ENCODE assay signal across 9 mouse cellular contexts in the genomic region with DNA sequence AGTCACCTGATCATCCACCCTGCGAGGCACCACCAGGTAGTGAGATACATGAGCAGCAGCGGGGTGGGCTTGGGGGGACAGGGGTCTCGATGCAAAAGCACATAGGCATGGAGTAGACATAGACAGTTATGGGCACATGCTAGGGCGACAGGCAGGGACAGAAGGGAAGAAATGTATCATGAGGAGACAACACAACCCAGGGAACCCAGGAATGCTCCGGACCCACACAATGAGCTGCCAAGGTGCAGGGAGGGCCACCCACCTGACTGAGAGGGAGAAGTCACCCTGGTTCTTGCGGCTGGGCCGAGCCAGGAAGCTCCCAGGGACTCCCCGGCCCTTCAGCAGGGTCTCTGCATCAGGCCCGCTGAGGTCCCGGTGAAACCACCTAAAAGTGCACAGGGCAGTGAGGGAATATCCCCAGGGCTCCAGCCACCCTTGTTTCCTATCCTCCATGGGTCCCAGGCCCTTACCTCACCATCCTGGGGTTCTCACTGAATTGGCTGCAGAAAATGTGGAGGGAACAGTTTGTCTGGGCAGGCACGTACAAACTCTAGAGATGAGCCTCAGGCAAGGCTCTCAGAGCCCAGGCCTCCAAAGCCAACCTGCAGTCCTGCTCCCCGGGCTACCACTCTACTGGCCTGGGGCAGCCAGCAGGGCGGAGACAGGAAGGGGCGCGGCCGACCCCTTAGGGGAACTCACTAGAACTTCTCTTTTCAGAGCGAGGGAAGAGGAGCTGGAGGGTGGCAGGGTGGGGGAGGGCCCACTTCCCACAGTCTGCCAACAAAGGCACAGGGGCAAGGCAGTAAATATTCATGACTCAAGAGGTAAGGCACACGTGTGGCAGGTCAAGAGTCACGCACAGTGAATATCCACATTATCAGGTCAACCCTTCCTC. TPM values are rescaled to one million over a fixed set of nuclear protein-coding genes. Genes with fewer than 3 reads are reported as not detected.
DNase-seq lines count a peak whose midpoint lies in the region; ATAC-seq and TF ChIP-seq lines count a peak whose summit lies in the region.
"Had no signal": no experiment of that assay in that cellular context is flagged by ENCODE, and none has a peak within 500 bp of the region (broad histone marks: within the 10 kb centered on the region; RNA-seq: fewer than 3 reads in every experiment).

No protein-coding gene starts in this region.

- H3K4me1 ChIP-seq in hindbrain, embryonic 13.5 days (replicated peaks), result no peaks in the 10 kb centered on the region
- no peaks in the 10 kb centered on the region for H3K4me1 ChIP-seq in hindbrain, embryonic 16.5 days (ENCODE audit: control insufficient read depth, insufficient read depth, low read depth, low read length)
- H3K4me1 ChIP-seq in MEL (ENCODE audit: control insufficient read depth in 1 of 2, insufficient read depth in 2 of 2, low read length in 2 of 2), result peaks cover 14 to 30% of the 10 kb centered on the region in 2 experiments

- H3K27ac ChIP-seq in hindbrain, embryonic 13.5 days, result no peak overlapping the region
- H3K27ac ChIP-seq in hindbrain, embryonic 16.5 days (ENCODE audit: low read depth, low read length), result no peak overlapping the region
- peak overlapping the region; percentile 88 for H3K27ac ChIP-seq in MEL (ENCODE audit: control insufficient read depth, low read depth, low read length)
- H3K27ac ChIP-seq: neural tube, embryonic 13.5 days had no signal

- WGBS in hindbrain, embryonic 13.5 days, result 57% methylated on average over 19 of the region's 19 CpGs
- 53% methylated on average over 19 of the region's 19 CpGs for WGBS in hindbrain, embryonic 16.5 days

- no peaks in the 10 kb centered on the region for H3K9me3 ChIP-seq in hindbrain, embryonic 13.5 days
- H3K9me3 ChIP-seq in hindbrain, embryonic 16.5 days (ENCODE audit: control insufficient read depth, low read length), result no peaks in the 10 kb centered on the region
- no peaks in the 10 kb centered on the region for H3K9me3 ChIP-seq in MEL (replicated peaks; ENCODE audit: insufficient read depth, low read length)
- H3K9me3 ChIP-seq: neural tube, embryonic 13.5 days had no signal

- no peak; the same call in 1 of the 2 replicates for ATAC-seq in hindbrain, embryonic 13.5 days (ENCODE audit: low FRiP score)
- ATAC-seq in hindbrain, embryonic 16.5 days, result no peak

- no peaks in the 10 kb centered on the region for H3K27me3 ChIP-seq in hindbrain, embryonic 13.5 days
- H3K27me3 ChIP-seq in hindbrain, embryonic 16.5 days (replicated peaks; ENCODE audit: control insufficient read depth, insufficient read depth, low read length), result no peaks in the 10 kb centered on the region
- no peaks in the 10 kb centered on the region for H3K27me3 ChIP-seq in MEL (ENCODE audit: control insufficient read depth in 1 of 2, insufficient read depth in 2 of 2, low read length in 2 of 2)
- H3K27me3 ChIP-seq: neural tube, embryonic 13.5 days had no signal

- TF ChIP-seq RAD21 in MEL (IDR thresholded peaks at IDR 0.05; ENCODE audit: low read depth, low read length), result no peak

- peak; percentile 69 to 91 for TF ChIP-seq POLR2A in MEL (IDR thresholded peaks at IDR 0.05; ENCODE audit: control insufficient read depth in 1 of 2, insufficient read depth in 1 of 2, low read depth in 1 of 2, low read length in 2 of 2, poor library complexity in 1 of 2)

- peaks cover 16% of the 10 kb centered on the region for H3K79me2 ChIP-seq in MEL (ENCODE audit: control insufficient read depth, insufficient read depth, low read length, poor library complexity)

- peak; percentile 92 for DNase-seq in MEL (ENCODE audit: low read depth, low spot score)
- DNase-seq in heart, postnatal 14 days, result peak; percentile 41 to 53
- DNase-seq in lung, postnatal 36 days, result peak; percentile 81
- DNase-seq in thymus, postnatal 36 days, result peak; percentile 86 to 90
- no peak for DNase-seq in cerebellum, postnatal 14 days
- DNase-seq in cerebellum, adult 9-10 months, result no peak

- TF ChIP-seq CTCF in MEL (IDR thresholded peaks at IDR 0.05 in 2 of 3, conservative IDR thresholded peaks at IDR 0.05 in 1 of 3; ENCODE audit: control insufficient read depth in 1 of 3, insufficient read depth in 1 of 3, low read depth in 2 of 3, low read length in 3 of 3, poor library complexity in 1 of 3, severe bottlenecking in 1 of 3), result no peak

- peak; percentile 64 to 68 for TF ChIP-seq EP300 in MEL (IDR thresholded peaks at IDR 0.05; ENCODE audit: low read depth in 1 of 2, low read length in 2 of 2)

- peak overlapping the region; percentile 36 for H3K9ac ChIP-seq in hindbrain, embryonic 13.5 days
- H3K9ac ChIP-seq in hindbrain, embryonic 16.5 days (ENCODE audit: low read depth, low read length), result no peak overlapping the region
- peak overlapping the region; percentile 94 for H3K9ac ChIP-seq in MEL (ENCODE audit: control insufficient read depth, low read depth, low read length, poor library complexity, severe bottlenecking)
- H3K9ac ChIP-seq: neural tube, embryonic 13.5 days had no signal

- no peak overlapping the region for H3K4me2 ChIP-seq in hindbrain, embryonic 13.5 days
- H3K4me2 ChIP-seq in hindbrain, embryonic 16.5 days (ENCODE audit: low read length), result no peak overlapping the region
- H3K4me2 ChIP-seq: neural tube, embryonic 13.5 days had no signal

- no peaks in the 10 kb centered on the region for H3K36me3 ChIP-seq in hindbrain, embryonic 13.5 days
- H3K36me3 ChIP-seq in hindbrain, embryonic 16.5 days (ENCODE audit: control insufficient read depth, insufficient read depth, low read length), result no peaks in the 10 kb centered on the region
- peaks cover 0 to 27% of the 10 kb centered on the region in 2 experiments; a peak in 2 of 4 replicates for H3K36me3 ChIP-seq in MEL (ENCODE audit: control insufficient read depth in 1 of 2, insufficient read depth in 2 of 2, low read length in 2 of 2)
- H3K36me3 ChIP-seq: neural tube, embryonic 13.5 days had no signal

- intact Hi-C loops in heart, postnatal 14 days (cut with DNase I), result no loop called here

- no peak overlapping the region for H3K4me3 ChIP-seq in hindbrain, embryonic 13.5 days
- no peak overlapping the region for H3K4me3 ChIP-seq in hindbrain, embryonic 16.5 days (ENCODE audit: low read length)
- H3K4me3 ChIP-seq in MEL (ENCODE audit: control insufficient read depth in 1 of 2, insufficient read depth in 1 of 2, low read depth in 2 of 2, low read length in 2 of 2), result peak overlapping the region; percentile 81 to 84
- H3K4me3 ChIP-seq: neural tube, embryonic 13.5 days had no signal

TF ChIP-seq in MEL, 35 proteins besides CTCF, POLR2A, EP300 and RAD21 (continues in another document):
- TF ChIP-seq ZMIZ1 (IDR thresholded peaks at IDR 0.05; ENCODE audit: low read depth, low read length) (peak; percentile 90), POLR2AphosphoS5 (IDR thresholded peaks at IDR 0.05; ENCODE audit: borderline replicate concordance, low read depth, low read length) (0 out of 2 replicates have a peak, but pooled peaks have one; percentile 73), ZKSCAN1 (IDR thresholded peaks at IDR 0.05; ENCODE audit: low read depth, low read length) (0 out of 2 replicates have a peak, but pooled peaks have one; percentile 6), MAX (IDR thresholded peaks at IDR 0.05; ENCODE audit: low read length) (peak; percentile 61; the same call in 1 of the 2 replicates), ELF1 (IDR thresholded peaks at IDR 0.05; ENCODE audit: low read depth, low read length) (peak; percentile 63; the same call in 1 of the 2 replicates), SIN3A (IDR thresholded peaks at IDR 0.05; ENCODE audit: low read length) (peak; percentile 84), POLR2AphosphoS2 (IDR thresholded peaks at IDR 0.05; ENCODE audit: low read length) (peak; percentile 86), SMC3 (IDR thresholded peaks at IDR 0.05; ENCODE audit: low read depth, low read length) (0 out of 2 replicates have a peak, but pooled peaks have one; percentile 20)

RNA-seq across cellular contexts. Expression of gene Ptpn6, which starts 5.8 kb away (rescaled TPM):
- 5.0 and 5.9 TPM in 2 replicates for polyA plus RNA-seq in hindbrain, embryonic 13.5 days (2015; fragmentation: Nextera tagmentation; extraction: Ambion mirVana)
- polyA plus RNA-seq in hindbrain, embryonic 16.5 days (2015; fragmentation: Nextera tagmentation; extraction: Ambion mirVana), result 4.8 and 4.9 TPM in 2 replicates
- 74.1 and 91.9 TPM in 2 replicates for total RNA-seq in MEL (2012; rRNA removed)
- 100 to 1,000 TPM in 1 of 2 experiments, not detected in 1; 184 TPM for polyA plus RNA-seq in MEL (2012; ENCODE audit: insufficient read depth in 1 of 2, insufficient read length in 2 of 2, low read depth in 1 of 2, low replicate concordance in 2 of 2, missing spikeins in 1 of 2)
- 1 to 10 TPM; 4.2 to 8.5 TPM for total RNA-seq in heart, postnatal 14 days (2021)

RNA-seq across cellular contexts. Expression of gene Grcc10, which starts 8.5 kb away (rescaled TPM):
- 670 and 677 TPM in 2 replicates for polyA plus RNA-seq in hindbrain, embryonic 13.5 days (2015; fragmentation: Nextera tagmentation; extraction: Ambion mirVana)
- 587 and 645 TPM in 2 replicates for polyA plus RNA-seq in hindbrain, embryonic 16.5 days (2015; fragmentation: Nextera tagmentation; extraction: Ambion mirVana)
- 41.9 and 57.4 TPM in 2 replicates for total RNA-seq in MEL (2012; rRNA removed)
- polyA plus RNA-seq in MEL (2012; ENCODE audit: insufficient read depth in 1 of 2, insufficient read length in 2 of 2, low read depth in 1 of 2, low replicate concordance in 2 of 2, missing spikeins in 1 of 2), result 10 to 100 TPM in 1 of 2 experiments, not detected in 1; 62.9 TPM
- 100 to 1,000 TPM; 323 to 327 TPM for total RNA-seq in heart, postnatal 14 days (2021)

RNA-seq across cellular contexts. Expression of gene Phb2, which starts 20.6 kb away (rescaled TPM):
- 254 and 257 TPM in 2 replicates for polyA plus RNA-seq in hindbrain, embryonic 13.5 days (2015; fragmentation: Nextera tagmentation; extraction: Ambion mirVana)
- polyA plus RNA-seq in hindbrain, embryonic 16.5 days (2015; fragmentation: Nextera tagmentation; extraction: Ambion mirVana), result 249 and 250 TPM in 2 replicates
- 623 and 706 TPM in 2 replicates for total RNA-seq in MEL (2012; rRNA removed)
- 100 to 1,000 TPM; 309 to 815 TPM for polyA plus RNA-seq in MEL (2012; ENCODE audit: insufficient read depth in 1 of 2, insufficient read length in 2 of 2, low read depth in 1 of 2, low replicate concordance in 2 of 2, missing spikeins in 1 of 2)
- total RNA-seq in heart, postnatal 14 days (2021), result 100 to 1,000 TPM; 326 to 358 TPM

RNA-seq across cellular contexts. Expression of gene Emg1, which starts 20.7 kb away (rescaled TPM):
- 111 and 118 TPM in 2 replicates for polyA plus RNA-seq in hindbrain, embryonic 13.5 days (2015; fragmentation: Nextera tagmentation; extraction: Ambion mirVana)
- polyA plus RNA-seq in hindbrain, embryonic 16.5 days (2015; fragmentation: Nextera tagmentation; extraction: Ambion mirVana), result 104 and 108 TPM in 2 replicates
- 378 and 391 TPM in 2 replicates for total RNA-seq in MEL (2012; rRNA removed)
- polyA plus RNA-seq in MEL (2012; ENCODE audit: insufficient read depth in 1 of 2, insufficient read length in 2 of 2, low read depth in 1 of 2, low replicate concordance in 2 of 2, missing spikeins in 1 of 2), result 100 to 1,000 TPM in 1 of 2 experiments, not detected in 1; 346 TPM
- 10 to 100 TPM; 58.8 to 68.4 TPM for total RNA-seq in heart, postnatal 14 days (2021)

RNA-seq across cellular contexts. Expression of gene Gm45234, which starts 23.1 kb away (rescaled TPM):
- polyA plus RNA-seq in hindbrain, embryonic 13.5 days (2015; fragmentation: Nextera tagmentation; extraction: Ambion mirVana), result not detected in 2 replicates
- not detected in 2 replicates for polyA plus RNA-seq in hindbrain, embryonic 16.5 days (2015; fragmentation: Nextera tagmentation; extraction: Ambion mirVana)
- not detected in 2 replicates for total RNA-seq in MEL (2012; rRNA removed)
- under 1 TPM in 1 of 2 experiments, not detected in 1; 0.15 TPM for polyA plus RNA-seq in MEL (2012; ENCODE audit: insufficient read depth in 1 of 2, insufficient read length in 2 of 2, low read depth in 1 of 2, low replicate concordance in 2 of 2, missing spikeins in 1 of 2)
- 1 to 10 TPM in 1 of 2 experiments, not detected in 1; 1.5 TPM for total RNA-seq in heart, postnatal 14 days (2021)
- polyA plus RNA-seq: neural tube, embryonic 13.5 days had no signal

Comparison
In these comparisons a context has a peak if more than half of its experiments do, and no peak if none do; other contexts are left out.
1. H3K4me3 ChIP-seq: peak in MEL (2 of 2); none in hindbrain, embryonic 13.5 days (single experiment) and hindbrain, embryonic 16.5 days (single experiment).
2. DNase-seq: peak in MEL (single experiment), heart, postnatal 14 days (2 of 2), lung, postnatal 36 days (single experiment) and thymus, postnatal 36 days (2 of 2); none in cerebellum, postnatal 14 days (0 of 2) and cerebellum, adult 9-10 months (single experiment).
3. RNA of gene Ptpn6, which starts 5.8 kb away (polyA plus RNA-seq): 184 TPM in MEL; 5.0 to 5.9 TPM in hindbrain, embryonic 13.5 days and 4.8 to 4.9 TPM in hindbrain, embryonic 16.5 days; every median in the first group is over 10 times any median in the second.